Mouse (Mus musculus) 3T3-L1 (cell line): Measurements from ENCODE around the gene Sdccag8.

Source experiments
- DNase-seq: peaks from one replicate; pipeline ENCODE4 v3.0.0-alpha.2; 2015; ENCODE audit warnings: low read depth, low spot score

Gene Sdccag8

GRCm38 (mm10) chr1:177008777-177009176 is 194.3 kb downstream of the Sdccag8 start:
- DNase-seq: peak; percentile 81

GRCm38 (mm10) chr1:177010041-177010440 is 195.6 kb downstream of the Sdccag8 start:
- no peak for DNase-seq

- DNase-seq: no peak
Observed at GRCm38 (mm10) chr1:177010607-177011302, 196.3 kb downstream of the Sdccag8 start.

GRCm38 (mm10) chr1:177011688-177012087 is 197.2 kb downstream of the Sdccag8 start:
- DNase-seq: no peak

GRCm38 (mm10) chr1:177012774-177013173 is 198.3 kb downstream of the Sdccag8 start:
- DNase-seq: no peak

- no peak for DNase-seq
Observed at GRCm38 (mm10) chr1:177013313-177013712, 198.9 kb downstream of the Sdccag8 start.

- DNase-seq: peak; percentile 80
Observed at GRCm38 (mm10) chr1:177013776-177014175, 199.3 kb downstream of the Sdccag8 start.

- peak; percentile 84 for DNase-seq
Observed at GRCm38 (mm10) chr1:177014346-177014745, 199.9 kb downstream of the Sdccag8 start.

- DNase-seq: peak; percentile 83
Observed at GRCm38 (mm10) chr1:177014921-177015439, 200.5 kb downstream of the Sdccag8 start.

GRCm38 (mm10) chr1:177015917-177016316 is 201.5 kb downstream of the Sdccag8 start:
- DNase-seq: peak; percentile 23

- no peak for DNase-seq
Observed at GRCm38 (mm10) chr1:177016729-177017128, 202.3 kb downstream of the Sdccag8 start.

- DNase-seq: no peak
Observed at GRCm38 (mm10) chr1:177018750-177019149, 204.3 kb downstream of the Sdccag8 start.

GRCm38 (mm10) chr1:177019668-177020067 is 205.2 kb downstream of the Sdccag8 start:
- no peak for DNase-seq

GRCm38 (mm10) chr1:177022751-177023150 is 208.3 kb downstream of the Sdccag8 start:
- DNase-seq: no peak

- DNase-seq: no peak
Observed at GRCm38 (mm10) chr1:177027706-177028105, 213.2 kb downstream of the Sdccag8 start.

- DNase-seq: peak; percentile 55
Observed at GRCm38 (mm10) chr1:177029032-177029431, 214.6 kb downstream of the Sdccag8 start.

- peak; percentile 38 for DNase-seq
Observed at GRCm38 (mm10) chr1:177030669-177031068, 216.2 kb downstream of the Sdccag8 start.

- no peak for DNase-seq
Observed at GRCm38 (mm10) chr1:177031196-177031595, 216.7 kb downstream of the Sdccag8 start.

GRCm38 (mm10) chr1:177032233-177032632 is 217.8 kb downstream of the Sdccag8 start:
- DNase-seq: no peak

GRCm38 (mm10) chr1:177035460-177035859 is 221.0 kb downstream of the Sdccag8 start:
- no peak for DNase-seq

- DNase-seq: no peak
Observed at GRCm38 (mm10) chr1:177038383-177038782, 223.9 kb downstream of the Sdccag8 start.

GRCm38 (mm10) chr1:177039093-177039674 is 224.7 kb downstream of the Sdccag8 start:
- no peak for DNase-seq

- DNase-seq: no peak
Observed at GRCm38 (mm10) chr1:177040058-177040457, 225.6 kb downstream of the Sdccag8 start.
